Mouse (Mus musculus) right cerebral cortex, postnatal 25 days (tissue): ENCODE results near the gene Ctnnbip1.
A peak's percentile ranks its signal among the peaks of the same experiment; 100 is the strongest.
"Not testable (repeated sequence)": the region's sequence is repeated elsewhere in the genome, so short reads cannot be mapped to it uniquely, and the experiment has no call there.

ENCODE experiments used
- DNase-seq: peaks from one replicate; pipeline ENCODE4 v3.0.0; 2022

Gene Ctnnbip1

GRCm38 (mm10) chr4:149590200-149590599 lies 72.2 kb downstream of the Ctnnbip1 start:
- no peak for DNase-seq

- no peak for DNase-seq
Measured at GRCm38 (mm10) chr4:149591486-149591885, 73.5 kb downstream of the Ctnnbip1 start.

- DNase-seq = no peak
Measured at GRCm38 (mm10) chr4:149594913-149595581, 77.0 kb downstream of the Ctnnbip1 start.

GRCm38 (mm10) chr4:149597641-149598208 lies 79.7 kb downstream of the Ctnnbip1 start:
- DNase-seq = no peak

- no peak for DNase-seq
Measured at GRCm38 (mm10) chr4:149599549-149599948, 81.5 kb downstream of the Ctnnbip1 start.

GRCm38 (mm10) chr4:149600130-149600529 lies 82.1 kb downstream of the Ctnnbip1 start:
- DNase-seq = no peak

- no peak for DNase-seq
Measured at GRCm38 (mm10) chr4:149601484-149601883, 83.4 kb downstream of the Ctnnbip1 start.

- DNase-seq = no peak
Measured at GRCm38 (mm10) chr4:149602236-149602635, 84.2 kb downstream of the Ctnnbip1 start.

- no peak for DNase-seq
Measured at GRCm38 (mm10) chr4:149603860-149604259, 85.8 kb downstream of the Ctnnbip1 start.

- DNase-seq = no peak
Measured at GRCm38 (mm10) chr4:149604518-149604917, 86.5 kb downstream of the Ctnnbip1 start.

GRCm38 (mm10) chr4:149606056-149606455 lies 88.0 kb downstream of the Ctnnbip1 start:
- DNase-seq = no peak

GRCm38 (mm10) chr4:149606766-149607358 lies 88.8 kb downstream of the Ctnnbip1 start:
- no peak for DNase-seq

GRCm38 (mm10) chr4:149607591-149608308 lies 89.7 kb downstream of the Ctnnbip1 start:
- no peak for DNase-seq

- no peak for DNase-seq
Measured at GRCm38 (mm10) chr4:149608309-149608638, 90.2 kb downstream of the Ctnnbip1 start.

- peak; percentile 50 for DNase-seq
Measured at GRCm38 (mm10) chr4:149609256-149610025, 91.4 kb downstream of the Ctnnbip1 start.

GRCm38 (mm10) chr4:149611376-149612044 lies 93.5 kb downstream of the Ctnnbip1 start:
- DNase-seq = no peak

GRCm38 (mm10) chr4:149613497-149613896 lies 95.5 kb downstream of the Ctnnbip1 start:
- DNase-seq = not testable (repeated sequence)

GRCm38 (mm10) chr4:149614869-149615268 lies 96.8 kb downstream of the Ctnnbip1 start:
- no peak for DNase-seq
